Mouse (Mus musculus): ENCODE measurements around the gene Glipr1. TPM values are rescaled to one million over a fixed set of nuclear protein-coding genes. Genes with fewer than 3 reads are reported as not detected.

Gene Glipr1
- total and polyA plus RNA-seq, 3 experiments = 341 to 1,004 (median 471) TPM

- TF ChIP-seq HCFC1 (IDR thresholded peaks at IDR 0.05; ENCODE audit: low read depth, low read length) (peak; percentile 45; the same call in 1 of the 2 replicates), KAT2A (IDR thresholded peaks at IDR 0.05; ENCODE audit: insufficient replicate concordance, low read length) (peak; percentile 63; the same call in 1 of the 2 replicates), POLR2AphosphoS2 (IDR thresholded peaks at IDR 0.05; ENCODE audit: low read depth, low read length) (no peak), ZC3H11A (IDR thresholded peaks at IDR 0.05; ENCODE audit: low read depth, low read length) (no peak), ELF1 (IDR thresholded peaks at IDR 0.05; ENCODE audit: low read depth, low read length) (no peak), MAFK (IDR thresholded peaks at IDR 0.05; ENCODE audit: insufficient replicate concordance, low read length) (no peak), CHD1 (IDR thresholded peaks at IDR 0.05; ENCODE audit: low read depth, low read length) (peak; percentile 68; the same call in 1 of the 2 replicates), SMC3 (IDR thresholded peaks at IDR 0.05; ENCODE audit: low read depth, low read length) (no peak), MXI1 (IDR thresholded peaks at IDR 0.05; ENCODE audit: low read depth, low read length) (peak; percentile 44; the same call in 1 of the 2 replicates), TBP (conservative IDR thresholded peaks at IDR 0.05; ENCODE audit: low read depth, low read length) (peak; percentile 96), ZKSCAN1 (IDR thresholded peaks at IDR 0.05; ENCODE audit: borderline replicate concordance, low read depth, low read length) (no peak)
These were observed 5.5 kb downstream of the Glipr1 start (continued) for GRCm38 (mm10) chr10:111996911-111997347.

DNA sequence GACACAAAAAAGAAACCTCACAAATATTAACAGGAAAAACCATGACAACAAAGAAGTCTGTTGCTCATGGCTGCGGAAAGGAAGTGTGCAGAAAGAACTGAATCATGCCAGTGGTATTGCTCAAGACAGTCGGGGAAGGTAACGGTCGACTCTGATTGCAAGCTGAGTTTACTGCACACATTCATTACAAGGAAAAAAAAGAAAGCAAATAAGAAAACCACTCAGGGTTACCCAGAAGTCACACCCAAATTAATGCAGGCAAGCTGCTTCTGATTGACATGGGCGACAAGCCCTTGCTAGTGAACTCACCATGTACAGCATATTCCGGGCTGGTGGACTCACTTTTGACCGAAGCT lies 5.9 kb downstream of the Glipr1 start:
- Histone ChIP-seq H3K9ac (ENCODE audit: insufficient read depth, low read depth) (peak overlapping the region; percentile 100), H3K36me3 (replicated peaks in 1 of 2; ENCODE audit: control insufficient read depth in 1 of 2, insufficient read depth in 1 of 2, low read length in 1 of 2) (peaks cover 20 to 29% of the 10 kb centered on the region in 2 experiments), H3K4me3 (replicated peaks in 1 of 3; ENCODE audit: low read depth in 2 of 3, low read length in 2 of 3, poor library complexity in 1 of 3) (peak overlapping the region; percentile 72 to 96 (median 85)), H3K4me2 (ENCODE audit: insufficient read depth, low read depth, poor library complexity, severe bottlenecking) (0 out of 2 replicates have a peak overlapping the region, but pooled peaks have one; percentile 31), H3K27me3 (replicated peaks) (no peaks in the 10 kb centered on the region), H3K4me1 (ENCODE audit: control insufficient read depth in 1 of 2, insufficient read depth in 2 of 2) (peaks cover 5 to 34% of the 10 kb centered on the region in 2 experiments; a peak in 3 of 4 replicates), H3K9me3 (replicated peaks; ENCODE audit: low read length) (no peaks in the 10 kb centered on the region), H3K79me2 (replicated peaks; ENCODE audit: control insufficient read depth, extremely low read depth, insufficient read depth, poor library complexity, severe bottlenecking) (peaks cover 54% of the 10 kb centered on the region), H3K27ac (ENCODE audit: insufficient read depth, low read depth) (peak overlapping the region; percentile 100)
- peak; percentile 53 for DNase-seq (ENCODE audit: extremely low read depth)
- TF ChIP-seq POLR2AphosphoS2 (IDR thresholded peaks at IDR 0.05; ENCODE audit: low read depth, low read length) = no peak
- no peak for TF ChIP-seq BHLHE40 (IDR thresholded peaks at IDR 0.05; ENCODE audit: low read depth, low read length)
- TF ChIP-seq IRF4 (IDR thresholded peaks at IDR 0.05; ENCODE audit: low read depth, low read length) = no peak
- TF ChIP-seq MAX (IDR thresholded peaks at IDR 0.05; ENCODE audit: low read length) = no peak
- no peak for TF ChIP-seq TBP (conservative IDR thresholded peaks at IDR 0.05; ENCODE audit: low read depth, low read length)
- TF ChIP-seq MAFK (IDR thresholded peaks at IDR 0.05; ENCODE audit: insufficient replicate concordance, low read length) = no peak
- no peak; the same call in 1 of the 2 replicates for TF ChIP-seq MEF2A (IDR thresholded peaks at IDR 0.05; ENCODE audit: borderline replicate concordance, low read depth, low read length)
- TF ChIP-seq SIN3A (IDR thresholded peaks at IDR 0.05; ENCODE audit: low read length) = no peak; the same call in 1 of the 2 replicates
- TF ChIP-seq RAD21 (IDR thresholded peaks at IDR 0.05; ENCODE audit: low read depth, low read length) = no peak
- no peak for TF ChIP-seq USF2 (conservative IDR thresholded peaks at IDR 0.05; ENCODE audit: low read depth, low read length)
- no peak for TF ChIP-seq ZMIZ1 (IDR thresholded peaks at IDR 0.05; ENCODE audit: low read depth, low read length)
- no peak; the same call in 1 of the 2 replicates for TF ChIP-seq MYC (IDR thresholded peaks at IDR 0.05; ENCODE audit: low read depth, low read length)
- no peak for TF ChIP-seq CTCF (conservative IDR thresholded peaks at IDR 0.05 in 1 of 2, IDR thresholded peaks at IDR 0.05 in 1 of 2; ENCODE audit: low read depth in 2 of 2, low read length in 2 of 2)
- no peak for TF ChIP-seq ELF1 (IDR thresholded peaks at IDR 0.05; ENCODE audit: low read depth, low read length)
- no peak for TF ChIP-seq HCFC1 (IDR thresholded peaks at IDR 0.05; ENCODE audit: low read depth, low read length)
- no peak for TF ChIP-seq USF1 (IDR thresholded peaks at IDR 0.05; ENCODE audit: low read depth, low read length)
- TF ChIP-seq ETS1 (conservative IDR thresholded peaks at IDR 0.05; ENCODE audit: low read depth, low read length) = no peak
- TF ChIP-seq JUN (IDR thresholded peaks at IDR 0.05; ENCODE audit: insufficient read depth, low read depth, low read length) = no peak
- dilution Hi-C loops (cut with MboI; ENCODE audit: extremely low pct_ligation_motif_present, extremely low pct_unique_long_range_greater_than_20kb, low sequenced_read_pairs) (no loop called here), in situ Hi-C loops (cut with MboI; ENCODE audit: low pct_ligation_motif_present, low pct_unique_long_range_greater_than_20kb, low sequenced_read_pairs) (no loop called here)

Data from CH12.LX (cell line).